Mouse (Mus musculus): ENCODE measurements around the gene Trim2. TPM values are rescaled to one million over a fixed set of nuclear protein-coding genes. Genes with fewer than 3 reads are reported as not detected.

Trim2 gene
- polyA plus RNA-seq, 1 experiment from 2014 or later: 136 TPM

- ATAC-seq (ENCODE audit: low read depth): peak; percentile 98
- H3K9me3 ChIP-seq (ENCODE audit: control insufficient read depth, low read length): no peaks in the 10 kb centered on the region
- peak within 1 kb of the TSS; percentile 96 for H3K4me2 ChIP-seq (ENCODE audit: low read depth, low read length)
- peak within 1 kb of the TSS; percentile 48 for H3K4me3 ChIP-seq (ENCODE audit: low read depth, low read length)
- no peaks in the 10 kb centered on the region for H3K4me1 ChIP-seq (ENCODE audit: control insufficient read depth, insufficient read depth, low read length)
- H3K27ac ChIP-seq (ENCODE audit: low read depth, low read length): no peak within 1 kb of the TSS
- WGBS: under 1% methylated on average over 29 of the region's 29 CpGs
- peaks cover 8% of the 10 kb centered on the region; the same call in 1 of the 2 replicates for H3K36me3 ChIP-seq (ENCODE audit: control insufficient read depth, insufficient read depth, low read length)
- H3K27me3 ChIP-seq (ENCODE audit: control insufficient read depth, insufficient read depth, low read length): no peaks in the 10 kb centered on the region
- peak within 1 kb of the TSS; percentile 44 for H3K9ac ChIP-seq (replicated peaks; ENCODE audit: low read depth, low read length)
Observed at GRCm38 (mm10) chr3:84155558-84156006, 151.1 kb downstream of the Trim2 start, which contains the start of gene Mnd1. TSS of gene Mnd1 (minus strand) at chr3:84155786.

- Histone ChIP-seq H3K27ac (ENCODE audit: low read depth, low read length) (no peak overlapping the region), H3K9ac (replicated peaks; ENCODE audit: low read depth, low read length) (peak overlapping the region; percentile 44), H3K27me3 (ENCODE audit: control insufficient read depth, insufficient read depth, low read length) (no peaks in the 10 kb centered on the region), H3K36me3 (ENCODE audit: control insufficient read depth, insufficient read depth, low read length) (peaks cover 8% of the 10 kb centered on the region; the same call in 1 of the 2 replicates), H3K4me3 (ENCODE audit: low read depth, low read length) (peak overlapping the region; percentile 48), H3K9me3 (ENCODE audit: control insufficient read depth, low read length) (no peaks in the 10 kb centered on the region), H3K4me1 (ENCODE audit: control insufficient read depth, insufficient read depth, low read length) (no peaks in the 10 kb centered on the region), H3K4me2 (ENCODE audit: low read depth, low read length) (peak overlapping the region; percentile 96)
- ATAC-seq (ENCODE audit: low read depth): no peak
- WGBS: under 1% methylated on average over 27 of the region's 27 CpGs
Observed at GRCm38 (mm10) chr3:84155146-84155545, 151.5 kb downstream of the Trim2 start.

- Histone ChIP-seq H3K4me3 (ENCODE audit: low read depth, low read length) (no peak overlapping the region), H3K9ac (replicated peaks; ENCODE audit: low read depth, low read length) (no peak overlapping the region), H3K27ac (ENCODE audit: low read depth, low read length) (no peak overlapping the region), H3K36me3 (ENCODE audit: control insufficient read depth, insufficient read depth, low read length) (peaks cover 8% of the 10 kb centered on the region; the same call in 1 of the 2 replicates), H3K4me1 (ENCODE audit: control insufficient read depth, insufficient read depth, low read length) (no peaks in the 10 kb centered on the region), H3K4me2 (ENCODE audit: low read depth, low read length) (peak overlapping the region; percentile 96; the same call in 1 of the 2 replicates), H3K9me3 (ENCODE audit: control insufficient read depth, low read length) (no peaks in the 10 kb centered on the region), H3K27me3 (ENCODE audit: control insufficient read depth, insufficient read depth, low read length) (no peaks in the 10 kb centered on the region)
- 4% methylated on average over 12 of the region's 12 CpGs for WGBS
- ATAC-seq (ENCODE audit: low read depth): no peak
Observed at GRCm38 (mm10) chr3:84154721-84155141, 151.9 kb downstream of the Trim2 start.

- Histone ChIP-seq H3K9me3 (ENCODE audit: control insufficient read depth, low read length) (no peaks in the 10 kb centered on the region), H3K27ac (ENCODE audit: low read depth, low read length) (no peak overlapping the region), H3K4me1 (ENCODE audit: control insufficient read depth, insufficient read depth, low read length) (no peaks in the 10 kb centered on the region), H3K4me2 (ENCODE audit: low read depth, low read length) (no peak overlapping the region), H3K9ac (replicated peaks; ENCODE audit: low read depth, low read length) (no peak overlapping the region), H3K36me3 (ENCODE audit: control insufficient read depth, insufficient read depth, low read length) (no peaks in the 10 kb centered on the region), H3K4me3 (ENCODE audit: low read depth, low read length) (no peak overlapping the region), H3K27me3 (ENCODE audit: control insufficient read depth, insufficient read depth, low read length) (no peaks in the 10 kb centered on the region)
- 97% methylated on average over 3 of the region's 3 CpGs for WGBS
- no peak for ATAC-seq (ENCODE audit: low read depth)
Observed at GRCm38 (mm10) chr3:84149831-84150230, 156.8 kb downstream of the Trim2 start.

GRCm38 (mm10) chr3:84140947-84141346 lies 165.7 kb downstream of the Trim2 start:
- no peak overlapping the region for H3K27ac ChIP-seq (ENCODE audit: low read depth, low read length)
- H3K36me3 ChIP-seq (ENCODE audit: control insufficient read depth, insufficient read depth, low read length): no peaks in the 10 kb centered on the region
- H3K9me3 ChIP-seq (ENCODE audit: control insufficient read depth, low read length): no peaks in the 10 kb centered on the region
- no peak for ATAC-seq (ENCODE audit: low read depth)
- H3K4me2 ChIP-seq (ENCODE audit: low read depth, low read length): no peak overlapping the region
- no peaks in the 10 kb centered on the region for H3K27me3 ChIP-seq (ENCODE audit: control insufficient read depth, insufficient read depth, low read length)
- no peak overlapping the region for H3K4me3 ChIP-seq (ENCODE audit: low read depth, low read length)
- no peaks in the 10 kb centered on the region for H3K4me1 ChIP-seq (ENCODE audit: control insufficient read depth, insufficient read depth, low read length)
- WGBS: 75% methylated on average over 7 of the region's 7 CpGs
- no peak overlapping the region for H3K9ac ChIP-seq (replicated peaks; ENCODE audit: low read depth, low read length)

GRCm38 (mm10) chr3:84136509-84136908 lies 170.2 kb downstream of the Trim2 start:
- no peaks in the 10 kb centered on the region for H3K9me3 ChIP-seq (ENCODE audit: control insufficient read depth, low read length)
- H3K4me2 ChIP-seq (ENCODE audit: low read depth, low read length): no peak overlapping the region
- H3K4me1 ChIP-seq (ENCODE audit: control insufficient read depth, insufficient read depth, low read length): no peaks in the 10 kb centered on the region
- no peak overlapping the region for H3K4me3 ChIP-seq (ENCODE audit: low read depth, low read length)
- no peak overlapping the region for H3K9ac ChIP-seq (replicated peaks; ENCODE audit: low read depth, low read length)
- no peak for ATAC-seq (ENCODE audit: low read depth)
- H3K36me3 ChIP-seq (ENCODE audit: control insufficient read depth, insufficient read depth, low read length): no peaks in the 10 kb centered on the region
- no peaks in the 10 kb centered on the region for H3K27me3 ChIP-seq (ENCODE audit: control insufficient read depth, insufficient read depth, low read length)
- 91% methylated on average over 7 of the region's 7 CpGs for WGBS
- no peak overlapping the region for H3K27ac ChIP-seq (ENCODE audit: low read depth, low read length)

- Histone ChIP-seq H3K9me3 (ENCODE audit: control insufficient read depth, low read length) (no peaks in the 10 kb centered on the region), H3K36me3 (ENCODE audit: control insufficient read depth, insufficient read depth, low read length) (no peaks in the 10 kb centered on the region), H3K27ac (ENCODE audit: low read depth, low read length) (no peak overlapping the region), H3K27me3 (ENCODE audit: control insufficient read depth, insufficient read depth, low read length) (no peaks in the 10 kb centered on the region), H3K9ac (replicated peaks; ENCODE audit: low read depth, low read length) (no peak overlapping the region), H3K4me2 (ENCODE audit: low read depth, low read length) (no peak overlapping the region), H3K4me3 (ENCODE audit: low read depth, low read length) (no peak overlapping the region), H3K4me1 (ENCODE audit: control insufficient read depth, insufficient read depth, low read length) (no peaks in the 10 kb centered on the region)
- WGBS: 76% methylated on average over 6 of the region's 6 CpGs
- no peak for ATAC-seq (ENCODE audit: low read depth)
Observed at GRCm38 (mm10) chr3:84135933-84136332, 170.7 kb downstream of the Trim2 start.

- Histone ChIP-seq H3K9me3 (ENCODE audit: control insufficient read depth, low read length) (no peaks in the 10 kb centered on the region), H3K9ac (replicated peaks; ENCODE audit: low read depth, low read length) (no peak overlapping the region), H3K4me2 (ENCODE audit: low read depth, low read length) (no peak overlapping the region), H3K27me3 (ENCODE audit: control insufficient read depth, insufficient read depth, low read length) (no peaks in the 10 kb centered on the region), H3K36me3 (ENCODE audit: control insufficient read depth, insufficient read depth, low read length) (no peaks in the 10 kb centered on the region), H3K27ac (ENCODE audit: low read depth, low read length) (no peak overlapping the region), H3K4me1 (ENCODE audit: control insufficient read depth, insufficient read depth, low read length) (no peaks in the 10 kb centered on the region), H3K4me3 (ENCODE audit: low read depth, low read length) (no peak overlapping the region)
- 42% methylated on average over 9 of the region's 9 CpGs for WGBS
- ATAC-seq (ENCODE audit: low read depth): no peak
Observed at GRCm38 (mm10) chr3:84135387-84135786, 171.3 kb downstream of the Trim2 start.

GRCm38 (mm10) chr3:84131369-84131768 lies 175.3 kb downstream of the Trim2 start:
- no peak overlapping the region for H3K27ac ChIP-seq (ENCODE audit: low read depth, low read length)
- H3K9me3 ChIP-seq (ENCODE audit: control insufficient read depth, low read length): no peaks in the 10 kb centered on the region
- no peaks in the 10 kb centered on the region for H3K36me3 ChIP-seq (ENCODE audit: control insufficient read depth, insufficient read depth, low read length)
- H3K27me3 ChIP-seq (ENCODE audit: control insufficient read depth, insufficient read depth, low read length): no peaks in the 10 kb centered on the region
- no peaks in the 10 kb centered on the region for H3K4me1 ChIP-seq (ENCODE audit: control insufficient read depth, insufficient read depth, low read length)
- ATAC-seq (ENCODE audit: low read depth): no peak
- H3K9ac ChIP-seq (replicated peaks; ENCODE audit: low read depth, low read length): no peak overlapping the region
- 95% methylated on average over 3 of the region's 3 CpGs for WGBS
- no peak overlapping the region for H3K4me2 ChIP-seq (ENCODE audit: low read depth, low read length)
- no peak overlapping the region for H3K4me3 ChIP-seq (ENCODE audit: low read depth, low read length)
